Mouse (Mus musculus) macrophage (primary cell): ENCODE measurements around the gene Asna1. TPM values are rescaled to one million over a fixed set of nuclear protein-coding genes. Genes with fewer than 3 reads are reported as not detected.

ENCODE experiments used
- H3K27ac ChIP-seq: fragments of 350-480 bp; formaldehyde crosslinking; 2 replicates; pipeline ENCODE4 v1.9.0; 2021
- H3K36me3 ChIP-seq: fragments of 350-480 bp; formaldehyde crosslinking; 2 replicates; pipeline ENCODE4 v1.9.0; 2021; ENCODE audit errors: inconsistent target
- H3K4me3 ChIP-seq: fragments of 350-480 bp; formaldehyde crosslinking; 2 replicates; pipeline ENCODE4 v1.9.0; 2021; ENCODE audit errors: inconsistent target
- H3K79me2 ChIP-seq: fragments of 350-480 bp; formaldehyde crosslinking; 2 replicates; pipeline ENCODE4 v1.9.0; 2021; ENCODE audit errors: inconsistent target
- WGBS: methylation state at CpG from one replicate; pipeline ENCODE4 v1.1.7; 2026; ENCODE audit warnings: inconsistent platforms; ENCODE audit not compliant: missing documents; 5-methylcytosine and 5-hydroxymethylcytosine counted together
- polyA plus RNA-seq: library from polyadenylated mRNA; stranded (reverse); fragments of 250-400 nt; gene quantifications from 3 replicates; pipeline ENCODE4 v1.2.4, GENCODE M21; 2018; ENCODE audit warnings: inconsistent platforms
- total RNA-seq, 78 experiments: library from RNA; depleted of rRNA; stranded (reverse); fragments of 250-400 nt; gene quantifications; 1 replicate in 9 of 78; 2 replicates in 24 of 78; 3 replicates in 43 of 78; 4 replicates in 2 of 78; pipeline ENCODE4 v1.2.4; 2018; ENCODE audit warnings: inconsistent platforms in 56 of 78

Asna1 gene
- total RNA-seq (2018; cell fraction: chromatin; rRNA removed) = 10 to 100 TPM in 25 of 26 experiments, 1 to 10 TPM in 1; 8.4 to 50.7 (median 25.6) TPM
- 100 to 1,000 TPM in 19 of 26 experiments, 10 to 100 TPM in 7; 81.4 to 136 (median 111) TPM for total RNA-seq (2018; cell fraction: cytosol; rRNA removed)
- 10 to 100 TPM; 19.1 to 59.8 (median 38.6) TPM for total RNA-seq (2018; cell fraction: nucleus; rRNA removed)
- 120 to 138 TPM (median 122 TPM) in 3 replicates for polyA plus RNA-seq

DNA sequence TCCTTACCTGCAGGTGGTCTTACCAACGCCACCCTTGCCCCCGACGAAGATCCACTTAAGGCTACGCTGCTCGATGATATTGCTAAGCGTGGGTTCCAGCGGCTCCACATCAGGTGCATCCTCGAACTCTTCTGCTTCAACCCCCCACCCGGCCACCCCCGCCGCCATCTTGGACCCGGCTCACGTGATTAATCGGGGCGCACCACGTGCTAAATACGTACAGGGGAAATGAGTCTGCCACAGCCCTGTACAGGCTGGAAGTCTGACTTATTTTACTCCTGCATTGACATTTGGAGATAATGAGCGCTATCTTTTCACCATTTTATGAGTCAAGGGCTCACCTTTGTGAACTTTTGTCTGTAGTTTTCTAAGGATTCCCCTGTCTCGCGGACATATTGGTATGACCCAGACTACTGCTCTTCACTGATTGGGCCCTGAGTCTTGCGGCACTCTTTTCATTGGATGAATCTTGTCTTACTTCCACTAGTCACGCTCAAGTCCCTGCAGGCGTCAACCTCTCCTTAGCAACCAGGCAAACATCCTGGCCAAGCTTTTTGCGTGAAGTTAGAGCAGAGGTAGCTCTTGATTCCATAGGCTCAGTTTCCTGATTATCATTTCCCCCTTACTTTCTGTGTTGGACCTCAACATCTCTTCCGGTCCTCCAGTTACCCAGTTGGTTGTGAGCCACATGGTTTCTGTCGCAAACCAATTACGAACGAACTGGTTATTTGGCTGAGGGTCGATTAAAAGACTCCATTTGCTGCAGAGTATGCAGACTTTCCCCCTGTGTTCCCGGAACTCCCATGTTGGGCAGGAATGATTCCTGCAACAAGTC lies at the start of gene Asna1:
Gene Asna1 (minus strand): TSS at position 184 of the 835 bp plus-strand sequence.
- Histone ChIP-seq H3K4me3 (peak within 1 kb of the TSS; percentile 99), H3K79me2 (peaks cover 80% of the 10 kb centered on the region), H3K27ac (peak within 1 kb of the TSS; percentile 98), H3K36me3 (peaks cover 40% of the 10 kb centered on the region)
- WGBS = 2% methylated on average over 29 of the region's 30 CpGs

DNA sequence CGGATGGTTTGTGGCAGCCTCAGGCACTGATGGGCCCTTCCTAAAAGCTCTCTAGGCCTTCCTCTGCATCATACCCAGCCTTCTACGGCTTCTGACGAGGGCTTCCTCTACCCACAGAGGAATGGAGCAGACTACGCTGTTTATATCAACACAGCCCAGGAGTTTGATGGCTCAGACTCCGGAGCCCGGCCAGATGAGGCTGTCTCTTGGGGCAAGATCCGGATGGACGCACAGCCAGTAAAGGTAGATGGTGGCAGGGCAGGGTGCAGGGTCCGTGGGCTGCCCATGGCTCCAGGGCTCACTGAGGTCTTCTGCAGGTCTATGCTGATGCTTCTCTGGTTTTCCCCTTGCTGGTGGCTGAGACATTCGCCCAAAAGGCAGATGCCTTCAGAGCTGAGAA lies 49.5 kb upstream of the Asna1 start:
- H3K27ac ChIP-seq = no peak overlapping the region
- H3K4me3 ChIP-seq = no peak overlapping the region
- WGBS = 95% methylated on average over 10 of the region's 10 CpGs
- H3K36me3 ChIP-seq = peaks cover 32% of the 10 kb centered on the region
- peaks cover 29% of the 10 kb centered on the region for H3K79me2 ChIP-seq

DNA sequence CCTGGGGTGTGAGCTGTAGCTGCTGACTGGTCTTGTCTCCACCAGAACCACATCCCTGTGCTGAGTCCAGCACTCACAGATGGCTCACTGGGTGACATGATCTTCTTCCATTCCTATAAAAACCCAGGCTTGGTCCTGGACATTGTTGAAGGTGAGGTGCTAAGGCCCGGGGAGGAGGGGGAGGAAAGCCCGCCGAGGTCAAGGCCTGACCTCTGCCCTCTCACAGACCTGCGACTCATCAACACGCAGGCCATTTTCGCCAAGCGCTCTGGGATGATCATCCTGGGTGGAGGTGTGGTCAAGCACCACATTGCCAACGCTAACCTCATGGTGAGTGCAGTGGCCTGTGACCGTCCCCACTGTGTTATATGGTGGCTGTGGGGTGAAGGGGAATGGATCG lies 49.1 kb upstream of the Asna1 start:
- WGBS = 95% methylated on average over 7 of the region's 10 CpGs
- peaks cover 32% of the 10 kb centered on the region for H3K36me3 ChIP-seq

DNA sequence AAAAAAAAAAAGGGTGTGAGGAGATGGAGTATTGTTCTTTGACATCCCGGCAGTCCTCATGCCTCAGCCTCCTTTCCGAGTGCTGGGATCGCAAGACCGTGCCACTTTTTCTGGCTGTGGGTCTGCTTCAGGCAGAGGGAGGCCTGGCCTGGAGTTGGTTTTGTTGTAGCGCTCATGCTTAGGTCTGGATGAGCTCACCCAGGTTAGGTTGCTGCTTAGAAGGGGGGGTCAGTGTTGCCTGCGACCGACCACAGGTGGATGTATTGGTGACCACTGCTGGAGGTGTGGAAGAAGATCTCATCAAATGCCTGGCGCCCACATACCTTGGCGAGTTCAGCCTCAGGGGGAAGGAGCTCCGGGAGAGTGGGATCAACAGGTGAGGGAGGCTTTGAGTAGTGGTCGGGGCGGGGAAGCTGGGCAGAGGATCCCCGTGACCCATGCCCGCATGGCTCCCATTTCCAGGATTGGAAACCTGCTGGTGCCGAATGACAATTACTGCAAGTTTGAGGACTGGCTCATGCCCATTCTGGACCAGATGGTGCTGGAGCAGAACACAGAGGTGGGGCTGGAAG lies 48.0 kb upstream of the Asna1 start:
- no peak overlapping the region for H3K4me3 ChIP-seq

More for the DNA sequence above, 49.1 kb upstream of the Asna1 start:
- no peak overlapping the region for H3K4me3 ChIP-seq
- no peak overlapping the region for H3K27ac ChIP-seq
- H3K79me2 ChIP-seq = peaks cover 25% of the 10 kb centered on the region

DNA sequence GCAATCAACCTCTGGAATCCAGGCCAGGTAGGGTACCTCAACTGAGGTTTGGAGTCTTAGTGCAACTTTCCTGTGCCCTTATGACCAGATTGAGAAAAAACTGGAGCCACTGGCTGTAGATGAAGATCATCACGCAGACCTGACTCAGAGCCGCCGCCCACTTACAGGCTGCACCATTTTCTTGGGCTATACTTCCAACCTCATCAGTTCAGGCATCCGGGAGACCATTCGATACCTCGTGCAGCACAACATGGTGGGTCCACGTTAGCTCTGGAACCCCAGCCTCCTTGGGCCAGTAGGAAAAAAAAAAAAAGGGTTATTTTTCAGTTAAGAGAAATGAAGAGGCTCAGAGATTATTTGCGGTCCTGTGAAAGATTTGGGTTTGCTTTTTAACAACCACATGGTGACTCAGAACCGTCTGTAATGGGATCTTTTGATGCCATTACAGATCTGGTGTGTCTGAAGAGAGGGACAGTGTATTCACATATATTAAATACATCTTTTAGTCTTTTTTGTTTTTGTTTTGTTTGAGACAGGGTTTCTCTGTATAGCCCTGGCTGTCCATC lies 47.4 kb upstream of the Asna1 start:
- Histone ChIP-seq H3K36me3 (peaks cover 32% of the 10 kb centered on the region), H3K4me3 (peak overlapping the region; percentile 73), H3K27ac (peak overlapping the region; percentile 64), H3K79me2 (peaks cover 25% of the 10 kb centered on the region)
- WGBS = 47% methylated on average over 9 of the region's 9 CpGs

More for the DNA sequence above, 48.0 kb upstream of the Asna1 start:
- 96% methylated on average over 14 of the region's 15 CpGs for WGBS
- Histone ChIP-seq H3K36me3 (peaks cover 32% of the 10 kb centered on the region), H3K79me2 (peaks cover 25% of the 10 kb centered on the region), H3K27ac (no peak overlapping the region)

DNA sequence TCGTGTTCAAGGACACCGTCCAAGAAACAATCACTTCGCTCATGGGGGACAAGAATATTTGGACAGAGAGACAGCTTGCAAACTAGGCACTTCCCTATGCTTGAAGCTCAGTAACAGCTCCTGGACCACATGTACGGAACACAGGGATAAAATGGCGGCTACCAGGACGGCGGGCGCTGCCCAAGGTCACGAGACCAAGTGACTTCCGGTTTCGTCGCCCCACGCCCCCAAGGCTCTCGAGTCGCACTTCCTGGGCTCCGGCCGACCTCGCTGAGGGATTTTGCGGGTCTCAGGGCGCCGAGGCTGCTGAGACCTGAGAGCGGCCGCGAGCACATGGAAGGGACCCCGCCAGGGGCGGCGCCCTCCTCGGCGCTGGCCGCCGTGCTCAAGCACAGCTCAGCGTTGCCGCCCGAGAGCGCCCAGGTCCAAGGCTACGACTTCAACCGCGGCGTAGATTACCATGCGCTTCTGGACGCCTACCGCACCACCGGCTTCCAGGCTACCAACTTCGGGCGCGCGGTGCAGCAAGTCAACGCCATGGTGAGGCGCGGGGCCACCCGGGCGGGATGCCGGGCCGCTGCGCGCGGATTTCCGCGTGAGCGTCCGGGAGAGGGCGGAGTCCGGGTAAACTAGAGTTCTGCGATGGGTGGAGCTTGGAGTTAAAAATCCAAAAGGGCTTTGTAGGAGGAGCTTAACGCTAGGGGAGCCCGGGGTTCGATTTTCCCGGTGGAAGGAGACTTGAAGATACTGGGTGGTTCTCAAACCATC lies 46.6 kb upstream of the Asna1 start, which contains the start of gene Dhps:
Gene Dhps (plus strand): TSS at position 244 of the 768 bp plus-strand sequence.
- peaks cover 31% of the 10 kb centered on the region for H3K36me3 ChIP-seq
- H3K27ac ChIP-seq = peak within 1 kb of the TSS; percentile 64
- WGBS = 0% methylated on average over 67 of the region's 68 CpGs

DNA sequence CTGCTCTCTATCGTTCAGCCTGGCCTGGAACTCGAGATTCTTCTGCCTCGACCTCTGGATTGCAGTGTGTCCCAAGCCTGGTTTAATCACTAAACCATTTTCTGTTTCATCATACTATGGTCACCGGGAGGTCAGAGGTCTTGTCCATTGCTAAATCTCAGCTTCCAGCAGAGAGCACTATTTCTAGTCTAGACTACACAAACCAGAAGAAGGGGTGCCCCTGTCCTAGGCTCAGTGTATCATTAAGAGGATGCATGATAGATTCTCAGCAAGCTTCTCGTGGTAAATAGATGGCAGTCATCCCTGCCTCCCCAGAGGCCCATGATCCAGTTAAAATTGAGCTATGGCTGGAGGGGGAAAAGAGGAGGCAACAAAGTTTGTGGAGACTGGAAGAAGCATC lies 46.0 kb upstream of the Asna1 start:
- Histone ChIP-seq H3K4me3 (peak overlapping the region; percentile 73), H3K36me3 (peaks cover 24% of the 10 kb centered on the region), H3K79me2 (peaks cover 25% of the 10 kb centered on the region), H3K27ac (peak overlapping the region; percentile 64)
- WGBS = 46% methylated on average over 5 of the region's 5 CpGs

More for the DNA sequence above, 46.6 kb upstream of the Asna1 start, which contains the start of gene Dhps:
- H3K4me3 ChIP-seq = peak within 1 kb of the TSS; percentile 73
- peaks cover 25% of the 10 kb centered on the region for H3K79me2 ChIP-seq

DNA sequence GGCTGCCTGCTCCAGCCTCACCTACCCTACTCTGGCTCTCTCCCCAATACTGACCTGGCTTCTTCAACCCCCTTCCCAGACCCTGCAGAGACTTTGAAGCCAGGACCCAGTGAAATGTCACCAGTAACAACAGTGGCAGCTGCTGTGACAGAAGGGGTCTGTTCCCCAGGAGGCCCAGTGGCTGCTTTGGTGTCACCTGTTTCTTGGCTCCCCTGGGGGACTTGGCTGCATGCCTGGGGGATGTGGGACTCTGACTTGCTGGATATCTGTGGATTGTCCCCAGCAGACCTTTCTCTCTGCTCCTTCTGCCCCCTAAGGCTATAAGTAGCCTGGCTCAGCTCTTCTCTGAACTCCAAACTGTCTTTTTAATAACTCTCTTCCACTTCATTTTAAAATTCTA lies 42.9 kb upstream of the Asna1 start, which contains the start of gene Gm5741:
Gene Gm5741 (minus strand): TSS at position 1 of the 400 bp plus-strand sequence.
- Histone ChIP-seq H3K27ac (no peak within 1 kb of the TSS), H3K79me2 (peaks cover 10% of the 10 kb centered on the region), H3K36me3 (no peaks in the 10 kb centered on the region; the same call in 1 of the 2 replicates), H3K4me3 (no peak within 1 kb of the TSS)

DNA sequence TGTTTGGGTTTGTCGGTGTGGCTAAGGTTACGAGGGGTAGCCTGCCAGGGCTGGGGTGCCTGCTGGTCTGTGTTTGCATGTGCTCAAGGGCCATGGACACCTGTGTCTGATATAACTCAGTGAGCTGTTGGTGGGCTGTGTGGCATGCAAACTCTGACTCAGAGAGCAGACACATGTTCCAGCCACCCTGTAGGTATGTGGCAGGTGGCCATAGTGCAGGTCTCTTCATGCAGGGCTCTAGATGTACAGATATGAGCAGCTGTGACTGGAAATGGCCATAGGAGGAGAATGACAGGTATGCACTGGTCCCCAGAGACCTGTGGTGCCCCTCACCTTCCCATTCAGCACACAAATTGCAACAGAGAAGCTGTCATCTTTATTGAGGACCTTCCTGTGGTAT lies 42.1 kb upstream of the Asna1 start:
- Histone ChIP-seq H3K36me3 (no peaks in the 10 kb centered on the region; the same call in 1 of the 2 replicates), H3K79me2 (peaks cover 2% of the 10 kb centered on the region), H3K27ac (no peak overlapping the region), H3K4me3 (no peak overlapping the region)
- WGBS = 89% methylated on average over 2 of the region's 2 CpGs

DNA sequence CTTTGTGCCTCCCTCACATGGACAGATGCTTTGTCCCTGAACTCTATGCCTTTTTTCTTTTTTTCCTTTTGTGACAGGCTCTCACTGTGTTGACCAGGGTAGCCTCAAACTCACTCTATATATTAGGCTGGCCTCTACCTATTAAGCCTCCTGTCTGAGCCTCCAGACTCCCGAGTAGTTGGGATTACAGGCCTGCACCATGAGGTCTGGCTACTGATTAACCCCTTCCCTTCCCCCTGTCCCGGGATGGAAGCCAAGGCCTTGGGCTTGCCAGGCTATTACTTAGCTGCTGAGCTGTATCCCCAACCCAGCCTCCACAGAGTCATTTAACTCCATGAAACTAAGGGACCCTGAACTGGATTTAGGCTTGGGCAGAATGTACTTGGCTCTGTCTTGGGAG lies 40.1 kb upstream of the Asna1 start:
- Histone ChIP-seq H3K79me2 (no peaks in the 10 kb centered on the region), H3K4me3 (no peak overlapping the region), H3K27ac (no peak overlapping the region), H3K36me3 (no peaks in the 10 kb centered on the region; the same call in 1 of the 2 replicates)
- WGBS = 78% methylated on average over 2 of the region's 2 CpGs

DNA sequence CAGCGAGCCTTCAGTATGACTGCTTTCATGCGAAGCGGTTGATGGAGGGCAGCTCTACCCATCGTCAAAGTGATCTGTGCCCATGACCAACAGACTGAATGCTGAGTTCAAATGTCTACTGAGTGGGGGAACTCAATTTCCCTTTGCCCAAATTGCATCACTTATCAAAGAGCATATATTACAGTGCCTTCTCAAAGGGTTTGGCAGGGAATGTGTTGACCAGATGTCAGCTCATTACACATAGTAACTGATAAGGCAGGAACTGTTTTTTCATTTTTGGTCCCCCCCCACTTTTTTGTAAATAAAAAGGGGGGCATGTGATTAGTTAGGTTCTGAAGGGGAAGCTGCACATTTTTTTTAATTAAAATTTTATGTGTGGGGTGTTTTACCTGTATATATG lies 37.5 kb upstream of the Asna1 start:
- H3K79me2 ChIP-seq = no peaks in the 10 kb centered on the region
- H3K4me3 ChIP-seq = no peak overlapping the region
- 100% methylated on average over 1 of the region's 4 CpGs for WGBS
- H3K27ac ChIP-seq = no peak overlapping the region
- no peaks in the 10 kb centered on the region; the same call in 1 of the 2 replicates for H3K36me3 ChIP-seq

DNA sequence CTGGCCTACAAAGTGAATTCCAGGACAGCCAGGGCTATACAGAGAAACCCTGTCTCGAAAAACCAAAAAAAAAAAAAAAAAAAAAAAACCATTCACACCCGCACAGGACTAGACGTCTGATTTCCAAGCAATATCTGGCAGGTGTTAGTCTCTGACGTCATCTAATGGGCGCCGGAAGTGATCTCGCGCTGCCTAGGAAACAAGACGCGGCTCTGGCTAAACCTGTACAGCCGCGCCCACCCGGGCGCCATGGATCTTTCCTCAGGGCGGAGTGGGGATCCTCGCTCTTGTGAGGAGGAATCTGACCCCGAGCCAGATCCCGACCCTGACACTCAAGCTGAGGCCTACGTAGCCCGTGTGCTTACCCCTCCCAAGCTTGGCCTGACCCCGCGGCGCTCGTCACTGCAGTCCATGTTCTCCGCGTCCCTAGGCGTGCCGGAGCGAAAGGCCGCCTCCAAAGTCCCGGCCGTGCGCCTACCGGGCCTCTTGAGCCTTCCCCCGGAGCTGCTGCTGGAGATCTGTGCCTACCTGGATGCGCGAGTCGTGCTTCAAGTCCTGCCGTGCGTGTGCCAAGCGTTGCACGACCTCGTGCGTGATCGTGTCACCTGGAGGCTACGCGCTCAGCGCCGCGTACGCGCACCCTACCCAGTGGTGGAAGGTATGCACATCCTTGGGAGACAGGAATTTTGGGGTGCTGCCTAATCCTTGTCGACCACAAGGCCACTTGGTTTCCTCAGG lies 35.0 kb upstream of the Asna1 start, which contains the start of gene Fbxw9:
Gene Fbxw9 (plus strand): TSS at position 177 of the 738 bp plus-strand sequence.
- under 1% methylated on average over 50 of the region's 53 CpGs for WGBS
- peaks cover 8% of the 10 kb centered on the region; the same call in 1 of the 2 replicates for H3K36me3 ChIP-seq

DNA sequence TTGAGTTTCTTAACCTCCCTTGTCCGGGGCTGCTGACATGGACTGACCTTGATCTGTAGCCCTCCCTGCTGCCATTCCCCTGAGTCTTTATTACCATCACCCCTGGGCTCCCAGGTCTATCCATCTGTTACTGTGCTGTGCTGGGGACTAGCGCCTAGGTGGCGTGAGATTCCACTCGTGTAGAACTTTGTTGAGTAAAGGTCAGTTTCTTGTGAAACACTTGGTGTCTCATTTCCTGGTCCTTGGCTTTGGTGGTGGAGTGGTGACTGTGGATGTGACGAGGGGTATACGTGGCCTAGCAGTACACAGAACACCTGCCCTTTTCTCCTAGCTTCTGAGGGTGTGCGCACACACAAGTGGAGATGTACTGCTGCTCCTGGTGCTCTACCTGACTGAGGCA lies 32.3 kb upstream of the Asna1 start:
- no peak overlapping the region for H3K27ac ChIP-seq
- peaks cover 31% of the 10 kb centered on the region for H3K36me3 ChIP-seq
- H3K4me3 ChIP-seq = no peak overlapping the region
- WGBS = 80% methylated on average over 7 of the region's 7 CpGs
- H3K79me2 ChIP-seq = no peaks in the 10 kb centered on the region

More for the DNA sequence above, 35.0 kb upstream of the Asna1 start, which contains the start of gene Fbxw9:
- H3K27ac ChIP-seq = no peak within 1 kb of the TSS
- peak within 1 kb of the TSS; percentile 62 for H3K4me3 ChIP-seq
- H3K79me2 ChIP-seq = no peaks in the 10 kb centered on the region
